Mouse (Mus musculus): ENCODE results near the gene Pex14. TPM values are rescaled to one million over a fixed set of nuclear protein-coding genes. Genes with fewer than 3 reads are reported as not detected.

The Pex14 gene
- polyA plus RNA-seq, 1 experiment, result 48.8 TPM

- H3K27ac ChIP-seq (replicated peaks; ENCODE audit: low read depth, low read length), result peak overlapping the region; percentile 67
- peaks cover 16% of the 10 kb centered on the region for H3K4me1 ChIP-seq (ENCODE audit: control insufficient read depth, insufficient read depth, insufficient read length, low read length)
- H3K4me3 ChIP-seq (ENCODE audit: insufficient read depth, low read depth, low read length), result peak overlapping the region; percentile 23; the same call in 1 of the 2 replicates
These were observed 50.1 kb downstream of the Pex14 start for GRCm38 (mm10) chr4:149049351-149050159.

- Histone ChIP-seq H3K4me1 (ENCODE audit: control insufficient read depth, insufficient read depth, insufficient read length, low read length) (peaks cover 16% of the 10 kb centered on the region), H3K4me3 (ENCODE audit: insufficient read depth, low read depth, low read length) (no peak overlapping the region), H3K27ac (replicated peaks; ENCODE audit: low read depth, low read length) (peak overlapping the region; percentile 67)
These were observed 50.9 kb downstream of the Pex14 start for GRCm38 (mm10) chr4:149048625-149049228.

- H3K27ac ChIP-seq (replicated peaks; ENCODE audit: low read depth, low read length), result no peak overlapping the region
- peaks cover 16% of the 10 kb centered on the region for H3K4me1 ChIP-seq (ENCODE audit: control insufficient read depth, insufficient read depth, insufficient read length, low read length)
- no peak overlapping the region for H3K4me3 ChIP-seq (ENCODE audit: insufficient read depth, low read depth, low read length)
These were observed 52.3 kb downstream of the Pex14 start for GRCm38 (mm10) chr4:149047360-149047759.

GRCm38 (mm10) chr4:149045885-149046284 lies 53.8 kb downstream of the Pex14 start:
- no peak overlapping the region for H3K4me3 ChIP-seq (ENCODE audit: insufficient read depth, low read depth, low read length)
- H3K27ac ChIP-seq (replicated peaks; ENCODE audit: low read depth, low read length), result no peak overlapping the region
- peaks cover 16% of the 10 kb centered on the region for H3K4me1 ChIP-seq (ENCODE audit: control insufficient read depth, insufficient read depth, insufficient read length, low read length)

- Histone ChIP-seq H3K4me3 (ENCODE audit: insufficient read depth, low read depth, low read length) (no peak overlapping the region), H3K4me1 (ENCODE audit: control insufficient read depth, insufficient read depth, insufficient read length, low read length) (no peaks in the 10 kb centered on the region), H3K27ac (replicated peaks; ENCODE audit: low read depth, low read length) (no peak overlapping the region)
These were observed 59.4 kb downstream of the Pex14 start for GRCm38 (mm10) chr4:149040289-149040688.

GRCm38 (mm10) chr4:149037706-149038105 lies 62.0 kb downstream of the Pex14 start:
- no peak overlapping the region for H3K4me3 ChIP-seq (ENCODE audit: insufficient read depth, low read depth, low read length)
- no peaks in the 10 kb centered on the region for H3K4me1 ChIP-seq (ENCODE audit: control insufficient read depth, insufficient read depth, insufficient read length, low read length)
- H3K27ac ChIP-seq (replicated peaks; ENCODE audit: low read depth, low read length), result no peak overlapping the region

GRCm38 (mm10) chr4:149036592-149036991 lies 63.1 kb downstream of the Pex14 start:
- Histone ChIP-seq H3K27ac (replicated peaks; ENCODE audit: low read depth, low read length) (no peak overlapping the region), H3K4me3 (ENCODE audit: insufficient read depth, low read depth, low read length) (no peak overlapping the region), H3K4me1 (ENCODE audit: control insufficient read depth, insufficient read depth, insufficient read length, low read length) (no peaks in the 10 kb centered on the region)

GRCm38 (mm10) chr4:149031507-149031906 lies 68.2 kb downstream of the Pex14 start:
- Histone ChIP-seq H3K4me3 (ENCODE audit: insufficient read depth, low read depth, low read length) (no peak overlapping the region), H3K4me1 (ENCODE audit: control insufficient read depth, insufficient read depth, insufficient read length, low read length) (no peaks in the 10 kb centered on the region), H3K27ac (replicated peaks; ENCODE audit: low read depth, low read length) (no peak overlapping the region)

GRCm38 (mm10) chr4:149027571-149027970 lies 72.1 kb downstream of the Pex14 start:
- Histone ChIP-seq H3K4me3 (ENCODE audit: insufficient read depth, low read depth, low read length) (no peak overlapping the region), H3K4me1 (ENCODE audit: control insufficient read depth, insufficient read depth, insufficient read length, low read length) (no peaks in the 10 kb centered on the region)

GRCm38 (mm10) chr4:149025242-149025641 lies 74.4 kb downstream of the Pex14 start:
- Histone ChIP-seq H3K27ac (replicated peaks; ENCODE audit: low read depth, low read length) (no peak overlapping the region), H3K4me1 (ENCODE audit: control insufficient read depth, insufficient read depth, insufficient read length, low read length) (no peaks in the 10 kb centered on the region), H3K4me3 (ENCODE audit: insufficient read depth, low read depth, low read length) (no peak overlapping the region)

More at GRCm38 (mm10) chr4:149027571-149027970, 72.1 kb downstream of the Pex14 start:
- H3K27ac ChIP-seq (replicated peaks; ENCODE audit: low read depth, low read length), result no peak overlapping the region

GRCm38 (mm10) chr4:149021021-149021420 lies 78.7 kb downstream of the Pex14 start:
- no peaks in the 10 kb centered on the region; the same call in 1 of the 2 replicates for H3K4me1 ChIP-seq (ENCODE audit: control insufficient read depth, insufficient read depth, insufficient read length, low read length)
- H3K27ac ChIP-seq (replicated peaks; ENCODE audit: low read depth, low read length), result no peak overlapping the region

GRCm38 (mm10) chr4:149019456-149019855 lies 80.2 kb downstream of the Pex14 start:
- H3K4me3 ChIP-seq (ENCODE audit: insufficient read depth, low read depth, low read length), result no peak overlapping the region
- no peak overlapping the region for H3K27ac ChIP-seq (replicated peaks; ENCODE audit: low read depth, low read length)
- H3K4me1 ChIP-seq (ENCODE audit: control insufficient read depth, insufficient read depth, insufficient read length, low read length), result no peaks in the 10 kb centered on the region; the same call in 1 of the 2 replicates

More at GRCm38 (mm10) chr4:149021021-149021420, 78.7 kb downstream of the Pex14 start:
- no peak overlapping the region for H3K4me3 ChIP-seq (ENCODE audit: insufficient read depth, low read depth, low read length)

- Histone ChIP-seq H3K4me1 (ENCODE audit: control insufficient read depth, insufficient read depth, insufficient read length, low read length) (no peaks in the 10 kb centered on the region), H3K27ac (replicated peaks; ENCODE audit: low read depth, low read length) (no peak overlapping the region), H3K4me3 (ENCODE audit: insufficient read depth, low read depth, low read length) (no peak overlapping the region)
These were observed 92.9 kb downstream of the Pex14 start for GRCm38 (mm10) chr4:149006756-149007155.

- H3K4me1 ChIP-seq (ENCODE audit: control insufficient read depth, insufficient read depth, insufficient read length, low read length), result no peaks in the 10 kb centered on the region
- no peak overlapping the region for H3K4me3 ChIP-seq (ENCODE audit: insufficient read depth, low read depth, low read length)
These were observed 93.6 kb downstream of the Pex14 start for GRCm38 (mm10) chr4:149006107-149006506.

GRCm38 (mm10) chr4:149002441-149003093 lies 97.1 kb downstream of the Pex14 start:
- Histone ChIP-seq H3K27ac (replicated peaks; ENCODE audit: low read depth, low read length) (no peak overlapping the region), H3K4me1 (ENCODE audit: control insufficient read depth, insufficient read depth, insufficient read length, low read length) (no peaks in the 10 kb centered on the region), H3K4me3 (ENCODE audit: insufficient read depth, low read depth, low read length) (no peak overlapping the region)

More at GRCm38 (mm10) chr4:149006107-149006506, 93.6 kb downstream of the Pex14 start:
- no peak overlapping the region for H3K27ac ChIP-seq (replicated peaks; ENCODE audit: low read depth, low read length)
